Mouse (Mus musculus): ENCODE results near the gene Vav3. TPM values are rescaled to one million over a fixed set of nuclear protein-coding genes. Genes with fewer than 3 reads are reported as not detected.
A peak's percentile ranks its signal among the peaks of the same experiment; 100 is the strongest.

The Vav3 gene
- polyA plus RNA-seq, 2 experiments, result 10.8 to 33.0 TPM

GRCm38 (mm10) chr3:109606121-109606520, 265.7 kb downstream of the Vav3 start:
- Histone ChIP-seq H3K27ac (replicated peaks; ENCODE audit: low read depth, low read length) (no peak overlapping the region), H3K9ac (ENCODE audit: low read depth, low read length, severe bottlenecking) (no peak overlapping the region), H3K4me2 (replicated peaks; ENCODE audit: low read depth, low read length, severe bottlenecking) (no peak overlapping the region), H3K36me3 (ENCODE audit: control insufficient read depth, insufficient read depth, low read length) (no peaks in the 10 kb centered on the region), H3K4me3 (replicated peaks; ENCODE audit: low read length) (no peak overlapping the region), H3K4me1 (ENCODE audit: control insufficient read depth, insufficient read depth, low read length) (0 out of 2 replicates have a peak, but pooled peaks cover 3% of the 10 kb centered on the region), H3K9me3 (ENCODE audit: control insufficient read depth, low read length) (no peaks in the 10 kb centered on the region), H3K27me3 (ENCODE audit: control insufficient read depth, insufficient read depth, low read length) (no peaks in the 10 kb centered on the region)
- ATAC-seq (ENCODE audit: low FRiP score, low read depth), result no peak
- WGBS, result 61% methylated on average over 2 of the region's 2 CpGs
- TF ChIP-seq POLR2A (IDR thresholded peaks at IDR 0.05; ENCODE audit: borderline replicate concordance, extremely low read depth, insufficient read depth, insufficient read length), result no peak
- DNase-seq (ENCODE audit: low spot score), result no peak

- DNase-seq (ENCODE audit: low spot score), result no peak
- no peaks in the 10 kb centered on the region for H3K36me3 ChIP-seq (ENCODE audit: control insufficient read depth, insufficient read depth, low read length)
- no peaks in the 10 kb centered on the region; the same call in 1 of the 2 replicates for H3K4me1 ChIP-seq (ENCODE audit: control insufficient read depth, insufficient read depth, low read length)
- no peaks in the 10 kb centered on the region for H3K27me3 ChIP-seq (ENCODE audit: control insufficient read depth, insufficient read depth, low read length)
- no peak overlapping the region for H3K9ac ChIP-seq (ENCODE audit: low read depth, low read length, severe bottlenecking)
- TF ChIP-seq POLR2A (IDR thresholded peaks at IDR 0.05; ENCODE audit: borderline replicate concordance, extremely low read depth, insufficient read depth, insufficient read length), result no peak
- no peak for ATAC-seq (ENCODE audit: low FRiP score, low read depth)
- no peak overlapping the region for H3K4me2 ChIP-seq (replicated peaks; ENCODE audit: low read depth, low read length, severe bottlenecking)
- WGBS, result 59% methylated on average over 3 of the region's 3 CpGs
- H3K9me3 ChIP-seq (ENCODE audit: control insufficient read depth, low read length), result no peaks in the 10 kb centered on the region
- no peak overlapping the region for H3K4me3 ChIP-seq (replicated peaks; ENCODE audit: low read length)
- H3K27ac ChIP-seq (replicated peaks; ENCODE audit: low read depth, low read length), result no peak overlapping the region
Observed at GRCm38 (mm10) chr3:109621721-109622120, 281.3 kb downstream of the Vav3 start.

- no peaks in the 10 kb centered on the region for H3K36me3 ChIP-seq (ENCODE audit: control insufficient read depth, insufficient read depth, low read length)
- TF ChIP-seq POLR2A (IDR thresholded peaks at IDR 0.05; ENCODE audit: borderline replicate concordance, extremely low read depth, insufficient read depth, insufficient read length), result no peak
- no peaks in the 10 kb centered on the region for H3K9me3 ChIP-seq (ENCODE audit: control insufficient read depth, low read length)
- H3K27me3 ChIP-seq (ENCODE audit: control insufficient read depth, insufficient read depth, low read length), result no peaks in the 10 kb centered on the region
- no peak overlapping the region for H3K4me2 ChIP-seq (replicated peaks; ENCODE audit: low read depth, low read length, severe bottlenecking)
- no peak overlapping the region for H3K9ac ChIP-seq (ENCODE audit: low read depth, low read length, severe bottlenecking)
- WGBS, result 62% methylated on average over 1 of the region's 1 CpGs
- ATAC-seq (ENCODE audit: low FRiP score, low read depth) (no peak), DNase-seq (ENCODE audit: low spot score) (peak; percentile 70)
- no peak overlapping the region for H3K27ac ChIP-seq (replicated peaks; ENCODE audit: low read depth, low read length)
- no peak overlapping the region for H3K4me3 ChIP-seq (replicated peaks; ENCODE audit: low read length)
- no peaks in the 10 kb centered on the region; the same call in 1 of the 2 replicates for H3K4me1 ChIP-seq (ENCODE audit: control insufficient read depth, insufficient read depth, low read length)
Observed at GRCm38 (mm10) chr3:109622361-109622760, 281.9 kb downstream of the Vav3 start.

DNA sequence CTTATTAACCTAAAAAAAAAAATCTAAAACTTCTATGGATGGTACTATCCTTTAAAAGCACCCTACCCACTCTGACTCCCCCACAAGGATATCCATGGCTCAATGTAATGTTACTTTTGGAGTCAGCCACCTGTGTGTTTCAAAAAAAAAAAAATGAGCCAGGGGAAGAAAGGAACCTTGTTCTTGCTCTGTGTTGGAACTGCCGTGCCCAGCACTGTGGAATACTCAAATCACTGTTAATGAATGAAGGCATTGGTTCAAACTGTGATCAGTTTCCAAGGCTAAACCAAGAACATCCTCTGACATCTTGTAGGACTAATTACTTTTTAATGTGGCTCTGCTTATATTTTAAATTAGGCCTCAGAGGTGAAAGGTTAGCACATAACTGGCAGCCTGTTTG, 282.4 kb downstream of the Vav3 start:
- Histone ChIP-seq H3K9me3 (ENCODE audit: control insufficient read depth, low read length) (no peaks in the 10 kb centered on the region), H3K36me3 (ENCODE audit: control insufficient read depth, insufficient read depth, low read length) (no peaks in the 10 kb centered on the region), H3K4me3 (replicated peaks; ENCODE audit: low read length) (no peak overlapping the region), H3K4me1 (ENCODE audit: control insufficient read depth, insufficient read depth, low read length) (no peaks in the 10 kb centered on the region; the same call in 1 of the 2 replicates), H3K27me3 (ENCODE audit: control insufficient read depth, insufficient read depth, low read length) (no peaks in the 10 kb centered on the region), H3K27ac (replicated peaks; ENCODE audit: low read depth, low read length) (no peak overlapping the region), H3K9ac (ENCODE audit: low read depth, low read length, severe bottlenecking) (no peak overlapping the region), H3K4me2 (replicated peaks; ENCODE audit: low read depth, low read length, severe bottlenecking) (no peak overlapping the region)
- ATAC-seq (ENCODE audit: low FRiP score, low read depth) (no peak; the same call in 1 of the 2 replicates), DNase-seq (ENCODE audit: low spot score) (no peak)
- TF ChIP-seq POLR2A (IDR thresholded peaks at IDR 0.05; ENCODE audit: borderline replicate concordance, extremely low read depth, insufficient read depth, insufficient read length), result no peak
- WGBS, result 57% methylated on average over 1 of the region's 1 CpGs

GRCm38 (mm10) chr3:109623770-109624169, 283.3 kb downstream of the Vav3 start:
- no peak for TF ChIP-seq POLR2A (IDR thresholded peaks at IDR 0.05; ENCODE audit: borderline replicate concordance, extremely low read depth, insufficient read depth, insufficient read length)
- Histone ChIP-seq H3K4me1 (ENCODE audit: control insufficient read depth, insufficient read depth, low read length) (no peaks in the 10 kb centered on the region; the same call in 1 of the 2 replicates), H3K4me2 (replicated peaks; ENCODE audit: low read depth, low read length, severe bottlenecking) (no peak overlapping the region), H3K36me3 (ENCODE audit: control insufficient read depth, insufficient read depth, low read length) (no peaks in the 10 kb centered on the region), H3K9me3 (ENCODE audit: control insufficient read depth, low read length) (no peaks in the 10 kb centered on the region), H3K27me3 (ENCODE audit: control insufficient read depth, insufficient read depth, low read length) (no peaks in the 10 kb centered on the region), H3K27ac (replicated peaks; ENCODE audit: low read depth, low read length) (no peak overlapping the region), H3K9ac (ENCODE audit: low read depth, low read length, severe bottlenecking) (no peak overlapping the region), H3K4me3 (replicated peaks; ENCODE audit: low read length) (no peak overlapping the region)
- DNase-seq (ENCODE audit: low spot score) (no peak), ATAC-seq (ENCODE audit: low FRiP score, low read depth) (no peak)
- 67% methylated on average over 2 of the region's 2 CpGs for WGBS

- H3K4me3 ChIP-seq (replicated peaks; ENCODE audit: low read length), result no peak overlapping the region
- no peaks in the 10 kb centered on the region for H3K27me3 ChIP-seq (ENCODE audit: control insufficient read depth, insufficient read depth, low read length)
- TF ChIP-seq POLR2A (IDR thresholded peaks at IDR 0.05; ENCODE audit: borderline replicate concordance, extremely low read depth, insufficient read depth, insufficient read length), result no peak
- no peaks in the 10 kb centered on the region for H3K9me3 ChIP-seq (ENCODE audit: control insufficient read depth, low read length)
- no peaks in the 10 kb centered on the region for H3K36me3 ChIP-seq (ENCODE audit: control insufficient read depth, insufficient read depth, low read length)
- no peak overlapping the region for H3K27ac ChIP-seq (replicated peaks; ENCODE audit: low read depth, low read length)
- no peak overlapping the region for H3K4me2 ChIP-seq (replicated peaks; ENCODE audit: low read depth, low read length, severe bottlenecking)
- WGBS, result 92% methylated on average over 4 of the region's 4 CpGs
- no peak overlapping the region for H3K9ac ChIP-seq (ENCODE audit: low read depth, low read length, severe bottlenecking)
- H3K4me1 ChIP-seq (ENCODE audit: control insufficient read depth, insufficient read depth, low read length), result no peaks in the 10 kb centered on the region
- no peak for ATAC-seq (ENCODE audit: low FRiP score, low read depth)
- no peak for DNase-seq (ENCODE audit: low spot score)
Observed at GRCm38 (mm10) chr3:109636045-109636444, 295.6 kb downstream of the Vav3 start.

Measured in limb, embryonic 14.5 days (tissue).